Mouse (Mus musculus) midbrain, embryonic 15.5 days (tissue): ENCODE results near the gene Zfp458. TPM values are rescaled to one million over a fixed set of nuclear protein-coding genes. Genes with fewer than 3 reads are reported as not detected.
"Not testable (repeated sequence)": the region's sequence is repeated elsewhere in the genome, so short reads cannot be mapped to it uniquely, and the experiment has no call there.

ENCODE experiments used
- ATAC-seq: fragments of 200-750 bp; cut with Nextera tagmentation; replicated peaks from 2 replicates; pipeline ENCODE4 v1.8.0; 2017; ENCODE audit warnings: moderate TSS enrichment
- H3K27ac ChIP-seq: fragments of 300-500 bp; sonication (generic); 2 replicates; pipeline ENCODE4 v1.5.1; 2015; ENCODE audit warnings: mild to moderate bottlenecking, inconsistent platforms
- H3K27me3 ChIP-seq: fragments of 300-500 bp; sonication (generic); replicated peaks from 2 replicates; pipeline ENCODE4 v1.6.1; 2015; ENCODE audit warnings: inconsistent platforms
- H3K36me3 ChIP-seq: fragments of 300-500 bp; sonication (generic); replicated peaks from 2 replicates; pipeline ENCODE4 v1.6.1; 2015; ENCODE audit warnings: inconsistent platforms
- H3K4me1 ChIP-seq: fragments of 300-500 bp; sonication (generic); 2 replicates; pipeline ENCODE4 v1.6.1; 2015; ENCODE audit warnings: inconsistent platforms
- H3K4me2 ChIP-seq: fragments of 300-500 bp; sonication (generic); 2 replicates; pipeline ENCODE4 v1.6.1; 2015; ENCODE audit warnings: inconsistent platforms, mild to moderate bottlenecking, moderate library complexity
- H3K4me3 ChIP-seq: fragments of 300-500 bp; sonication (generic); 2 replicates; pipeline ENCODE4 v1.5.1; 2015; ENCODE audit warnings: mild to moderate bottlenecking, inconsistent platforms
- H3K9ac ChIP-seq: fragments of 300-500 bp; sonication (generic); 2 replicates; pipeline ENCODE4 v1.6.1; 2015; ENCODE audit warnings: mild to moderate bottlenecking, inconsistent platforms
- H3K9me3 ChIP-seq: fragments of 300-500 bp; sonication (generic); 2 replicates; pipeline ENCODE4 v1.6.1; 2016; ENCODE audit warnings: inconsistent platforms
- WGBS: fragments of 180-500 bp; shearing (Covaris S2); methylation state at CpG from one replicate; pipeline ENCODE4 v1.1.7; 2015; ENCODE audit warnings: mixed read lengths; 5-methylcytosine and 5-hydroxymethylcytosine counted together
- polyA plus RNA-seq: library from polyadenylated mRNA; unstranded; fragments of >200 nt; fragmentation: Nextera tagmentation; extraction: Ambion mirVana; gene quantifications from 2 replicates; pipeline ENCODE4 v1.2.1, GENCODE M21; 2015

Gene Zfp458
- 5.1 and 6.3 TPM in 2 replicates for polyA plus RNA-seq

DNA sequence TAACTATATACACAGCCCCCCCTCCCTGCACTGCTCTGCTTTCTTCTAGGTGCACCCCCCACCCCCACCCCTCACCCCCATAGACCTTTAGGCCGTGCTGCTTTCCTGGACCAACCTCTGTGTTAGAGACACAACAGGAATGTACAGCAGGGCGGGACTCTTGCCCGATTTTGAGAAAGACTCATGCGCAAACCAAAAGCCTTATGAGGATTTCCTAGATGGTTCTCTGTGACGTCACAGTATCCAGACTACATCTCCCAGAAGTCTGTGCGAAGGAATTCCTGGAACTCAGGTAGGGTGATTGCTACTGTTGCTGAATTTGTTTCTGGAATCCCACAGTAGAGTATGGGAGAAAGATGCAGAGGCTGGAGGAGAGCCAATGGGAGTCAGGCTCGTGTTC lies at the start of gene Zfp458:
Gene Zfp458 (minus strand): TSS at position 153 of the 400 bp plus-strand sequence.
- Histone ChIP-seq H3K36me3 (no peaks in the 10 kb centered on the region), H3K9ac (no peak within 1 kb of the TSS), H3K4me1 (no peaks in the 10 kb centered on the region), H3K27ac (no peak within 1 kb of the TSS), H3K9me3 (no peaks in the 10 kb centered on the region), H3K4me3 (no peak within 1 kb of the TSS), H3K27me3 (no peaks in the 10 kb centered on the region), H3K4me2 (no peak within 1 kb of the TSS)
- 43% methylated on average over 7 of the region's 7 CpGs for WGBS
- peak; percentile 54; the same call in 1 of the 2 replicates for ATAC-seq

- no peaks in the 10 kb centered on the region for H3K9me3 ChIP-seq
- H3K4me1 ChIP-seq: peaks cover 11% of the 10 kb centered on the region
- H3K27me3 ChIP-seq: no peaks in the 10 kb centered on the region
- H3K4me3 ChIP-seq: peak overlapping the region; percentile 82
- peak; percentile 65 for ATAC-seq
- H3K9ac ChIP-seq: peak overlapping the region; percentile 38
- whole genome bisulfite sequencing: 31% methylated on average over 5 of the region's 5 CpGs
- no peaks in the 10 kb centered on the region for H3K36me3 ChIP-seq
- peak overlapping the region; percentile 74 for H3K27ac ChIP-seq
- peak overlapping the region; percentile 81 for H3K4me2 ChIP-seq
These were observed 28.5 kb upstream of the Zfp458 start for GRCm38 (mm10) chr13:67306718-67307117.

DNA sequence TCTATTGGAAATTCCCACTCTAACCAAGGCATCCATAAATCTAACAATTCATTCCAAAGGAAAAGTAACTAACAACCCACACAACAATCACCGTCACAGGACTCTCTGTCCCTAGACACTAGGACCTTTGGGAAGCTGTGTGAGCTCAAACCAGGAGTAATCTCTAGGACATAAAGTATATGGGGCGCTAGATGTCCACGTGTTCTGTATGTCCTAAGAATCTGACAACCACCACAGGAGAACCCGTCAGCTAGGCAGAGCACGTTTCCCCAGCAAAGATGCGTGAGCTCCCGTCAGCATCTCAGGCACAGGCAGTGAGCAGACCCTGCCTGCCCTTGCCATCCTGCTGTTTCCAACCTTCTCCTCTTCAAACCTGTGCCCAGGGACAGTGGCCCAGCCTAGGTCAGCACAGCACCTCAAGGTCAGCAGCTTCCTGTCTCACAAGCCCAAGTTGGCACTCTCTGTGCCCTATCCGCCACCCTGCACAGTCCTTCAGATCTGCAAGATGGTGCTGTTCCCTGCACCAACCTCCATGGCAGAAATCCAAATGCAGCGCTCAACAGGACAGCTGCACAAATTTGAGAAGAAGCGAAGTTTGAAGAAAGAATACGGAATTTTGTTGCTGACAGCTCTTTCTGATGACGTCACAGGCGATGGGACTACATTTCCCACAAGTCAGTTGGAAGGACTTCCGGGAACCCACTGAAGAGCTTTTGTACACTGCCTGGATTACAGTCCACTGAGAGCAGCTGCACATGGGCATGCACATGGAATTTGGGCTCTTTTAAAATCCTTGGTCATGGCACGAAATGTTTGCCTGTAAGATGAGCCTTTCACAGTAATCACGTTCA lies 27.8 kb upstream of the Zfp458 start, which contains the start of gene Zfp457:
Gene Zfp457 (minus strand): TSS at position 664 of the 851 bp plus-strand sequence.
- peak within 1 kb of the TSS; percentile 74 for H3K9ac ChIP-seq
- WGBS: 13% methylated on average over 16 of the region's 16 CpGs
- H3K27ac ChIP-seq: peak within 1 kb of the TSS; percentile 74
- peaks cover 11% of the 10 kb centered on the region for H3K4me1 ChIP-seq
- H3K27me3 ChIP-seq: no peaks in the 10 kb centered on the region
- no peaks in the 10 kb centered on the region for H3K9me3 ChIP-seq
- ATAC-seq: peak; percentile 100
- H3K4me2 ChIP-seq: peak within 1 kb of the TSS; percentile 81
- no peaks in the 10 kb centered on the region for H3K36me3 ChIP-seq
- peak within 1 kb of the TSS; percentile 82 for H3K4me3 ChIP-seq

DNA sequence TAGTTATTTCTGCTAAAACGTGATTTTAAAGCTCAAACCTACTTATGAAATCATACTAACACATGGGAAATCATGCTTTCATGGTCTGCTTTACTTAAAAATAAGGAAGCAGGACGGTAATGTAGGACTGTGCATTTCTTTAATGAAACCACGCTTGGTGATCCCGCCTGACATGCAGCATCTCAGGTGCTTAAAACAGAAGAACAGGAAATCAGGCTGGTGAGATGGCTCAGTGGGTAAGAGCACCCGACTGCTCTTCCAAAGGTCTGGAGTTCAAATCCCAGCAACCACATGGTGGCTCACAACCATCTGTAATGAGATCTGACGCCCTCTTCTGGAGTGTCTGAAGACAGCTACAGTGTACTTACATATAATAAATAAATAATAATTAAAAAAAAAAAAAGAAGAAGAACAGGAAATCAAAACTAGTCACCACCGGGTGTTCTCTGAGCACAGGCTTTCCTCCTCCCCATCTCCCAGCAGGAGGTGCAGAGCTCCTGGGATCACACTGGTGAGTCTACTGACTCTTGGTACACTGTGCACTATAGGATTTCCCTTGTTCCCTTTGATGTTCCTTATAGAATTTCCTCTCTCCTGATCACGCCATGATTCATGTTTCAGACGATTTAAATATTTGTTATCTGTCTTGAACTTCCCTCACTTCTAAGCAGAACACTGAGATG lies 8.7 kb downstream of the Zfp458 start:
- not testable (repeated sequence) for H3K9me3 ChIP-seq, H3K36me3 ChIP-seq, H3K27me3 ChIP-seq
- peak; percentile 84 for ATAC-seq
- Histone ChIP-seq H3K27ac (peak overlapping the region; percentile 71; the same call in 1 of the 2 replicates), H3K9ac (peak overlapping the region; percentile 61), H3K4me2 (peak overlapping the region; percentile 75), H3K4me3 (peak overlapping the region; percentile 87), H3K4me1 (peaks cover 12% of the 10 kb centered on the region)
- 41% methylated on average over 9 of the region's 9 CpGs for WGBS

GRCm38 (mm10) chr13:67268568-67269369 lies 9.5 kb downstream of the Zfp458 start:
- H3K4me2 ChIP-seq: peak overlapping the region; percentile 75
- peaks cover 5% of the 10 kb centered on the region; the same call in 1 of the 2 replicates for H3K9me3 ChIP-seq
- H3K4me3 ChIP-seq: peak overlapping the region; percentile 87
- no peaks in the 10 kb centered on the region for H3K27me3 ChIP-seq
- H3K9ac ChIP-seq: peak overlapping the region; percentile 61
- peak; percentile 99 for ATAC-seq
- WGBS: 8% methylated on average over 18 of the region's 18 CpGs
- H3K36me3 ChIP-seq: no peaks in the 10 kb centered on the region
- H3K27ac ChIP-seq: peak overlapping the region; percentile 71; the same call in 1 of the 2 replicates
- H3K4me1 ChIP-seq: peaks cover 12% of the 10 kb centered on the region

GRCm38 (mm10) chr13:67214015-67214607 lies 64.2 kb downstream of the Zfp458 start:
- no peak overlapping the region for H3K27ac ChIP-seq
- H3K4me2 ChIP-seq: no peak overlapping the region
- ATAC-seq: no peak
- 58% methylated on average over 4 of the region's 4 CpGs for WGBS
- no peak overlapping the region for H3K4me3 ChIP-seq
- no peaks in the 10 kb centered on the region for H3K27me3 ChIP-seq
- no peaks in the 10 kb centered on the region for H3K9me3 ChIP-seq
- no peaks in the 10 kb centered on the region for H3K36me3 ChIP-seq
- no peak overlapping the region for H3K9ac ChIP-seq
- no peaks in the 10 kb centered on the region for H3K4me1 ChIP-seq

Other genes with a start within 250 kb of the Zfp458 start
- 7.3 and 8.1 TPM in 2 replicates for gene Zfp712, start 217.3 kb downstream of the Zfp458 start, polyA plus RNA-seq
- gene Zfp708, start 180.5 kb downstream of the Zfp458 start, polyA plus RNA-seq: 9.3 and 9.5 TPM in 2 replicates
- 0.86 and 1.0 TPM in 2 replicates for gene Gm28557, start 169.9 kb downstream of the Zfp458 start, polyA plus RNA-seq
- not detected in 2 replicates for gene Rslcan18, start 162.2 kb downstream of the Zfp458 start, polyA plus RNA-seq
- gene Zfp759, start 156.8 kb downstream of the Zfp458 start, polyA plus RNA-seq: 4.6 and 5.0 TPM in 2 replicates
- 6.1 and 6.2 TPM in 2 replicates for gene Rsl1, start 105.3 kb downstream of the Zfp458 start, polyA plus RNA-seq
- gene Zfp455, start 84.0 kb downstream of the Zfp458 start, polyA plus RNA-seq: 2.0 and 2.9 TPM in 2 replicates
- 0.91 and 1.5 TPM in 2 replicates for gene Zfp457, start 28.0 kb upstream of the Zfp458 start, polyA plus RNA-seq
- gene Zfp595, start 54.1 kb upstream of the Zfp458 start, polyA plus RNA-seq: 1.4 and 1.6 TPM in 2 replicates
- gene Gm28044, start 82.1 kb upstream of the Zfp458 start, polyA plus RNA-seq: not detected in 2 replicates
- gene Zfp953, start 82.1 kb upstream of the Zfp458 start, polyA plus RNA-seq: 0.49 and 0.68 TPM in 2 replicates
- not detected in 2 replicates for gene Gm28041, start 97.3 kb upstream of the Zfp458 start, polyA plus RNA-seq
- gene Zfp456, start 97.3 kb upstream of the Zfp458 start, polyA plus RNA-seq: 0.53 and 0.79 TPM in 2 replicates
- gene Zfp429, start 121.4 kb upstream of the Zfp458 start, polyA plus RNA-seq: 4.2 and 4.9 TPM in 2 replicates
- 1.0 and 1.3 TPM in 2 replicates for gene Zfp459, start 143.0 kb upstream of the Zfp458 start, polyA plus RNA-seq
- gene Zfp874a, start 173.2 kb upstream of the Zfp458 start, polyA plus RNA-seq: 5.6 and 6.6 TPM in 2 replicates
- gene Zfp874b, start 205.8 kb upstream of the Zfp458 start, polyA plus RNA-seq: 2.3 and 3.0 TPM in 2 replicates
- gene Zfp58, start 222.1 kb upstream of the Zfp458 start, polyA plus RNA-seq: 13.0 and 13.7 TPM in 2 replicates
- not detected in 2 replicates for gene Gm26965, start 247.7 kb upstream of the Zfp458 start, polyA plus RNA-seq
- 36.8 and 39.6 TPM in 2 replicates for gene Zfp87, start 247.7 kb upstream of the Zfp458 start, polyA plus RNA-seq